Mouse (Mus musculus): ENCODE measurements around the gene Pdk1. TPM values are rescaled to one million over a fixed set of nuclear protein-coding genes. Genes with fewer than 3 reads are reported as not detected.
"Not testable (repeated sequence)": the region's sequence is repeated elsewhere in the genome, so short reads cannot be mapped to it uniquely, and the experiment has no call there.

The Pdk1 gene
- 10 to 100 TPM in 14 of 26 experiments, 1 to 10 TPM in 12; 1.3 to 44.0 (median 12.1) TPM for total RNA-seq (2018; cell fraction: chromatin; rRNA removed)
- 10 to 100 TPM in 13 of 26 experiments, 1 to 10 TPM in 13; 5.3 to 23.6 (median 11.2) TPM for total RNA-seq (2018; cell fraction: cytosol; rRNA removed)
- 10 to 100 TPM in 12 of 26 experiments, 1 to 10 TPM in 14; 2.8 to 36.2 (median 8.8) TPM for total RNA-seq (2018; cell fraction: nucleus; rRNA removed)
- polyA plus RNA-seq (2018) = 19.0 to 31.9 TPM (median 22.9 TPM) in 3 replicates

DNA sequence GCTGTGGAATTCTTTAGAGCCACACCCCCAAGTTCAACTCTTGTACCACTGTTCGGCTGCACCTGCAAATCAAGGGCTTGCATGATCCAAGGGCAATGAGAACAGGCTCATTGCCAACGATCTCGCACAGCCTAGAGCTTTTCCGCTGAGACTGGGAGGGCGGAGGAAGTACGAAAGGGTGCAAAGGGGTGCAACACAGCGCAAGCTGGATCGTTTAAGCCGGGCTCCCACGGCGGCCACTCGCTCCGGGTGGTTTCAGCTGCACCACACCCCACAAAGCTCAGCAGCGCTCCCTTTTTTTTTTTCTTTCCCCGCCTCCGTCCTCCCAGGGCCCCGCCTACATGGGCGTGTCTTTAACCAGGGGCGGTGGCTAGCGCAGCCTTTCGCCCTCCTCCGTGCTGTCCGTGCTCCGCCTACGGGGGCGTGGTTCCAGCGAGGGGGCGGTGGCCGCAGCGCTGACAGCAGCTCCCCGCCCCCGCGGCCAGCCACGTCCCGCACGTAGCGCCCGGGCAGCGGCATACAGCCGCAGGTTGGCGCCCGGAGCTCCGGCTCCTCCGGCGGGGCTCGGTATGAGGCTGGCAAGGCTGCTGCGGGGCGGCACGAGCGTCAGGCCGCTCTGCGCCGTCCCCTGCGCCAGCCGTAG, at the start of gene Pdk1:
Gene Pdk1 (plus strand): TSS at position 424 of the 643 bp plus-strand sequence.
- no peaks in the 10 kb centered on the region for H3K36me3 ChIP-seq (ENCODE audit: inconsistent target)
- H3K4me3 ChIP-seq (ENCODE audit: inconsistent target) = peak within 1 kb of the TSS; percentile 48
- peaks cover 32% of the 10 kb centered on the region for H3K79me2 ChIP-seq (ENCODE audit: inconsistent target)
- WGBS (ENCODE audit: missing documents) = under 1% methylated on average over 55 of the region's 55 CpGs
- H3K27ac ChIP-seq = peak within 1 kb of the TSS; percentile 75

DNA sequence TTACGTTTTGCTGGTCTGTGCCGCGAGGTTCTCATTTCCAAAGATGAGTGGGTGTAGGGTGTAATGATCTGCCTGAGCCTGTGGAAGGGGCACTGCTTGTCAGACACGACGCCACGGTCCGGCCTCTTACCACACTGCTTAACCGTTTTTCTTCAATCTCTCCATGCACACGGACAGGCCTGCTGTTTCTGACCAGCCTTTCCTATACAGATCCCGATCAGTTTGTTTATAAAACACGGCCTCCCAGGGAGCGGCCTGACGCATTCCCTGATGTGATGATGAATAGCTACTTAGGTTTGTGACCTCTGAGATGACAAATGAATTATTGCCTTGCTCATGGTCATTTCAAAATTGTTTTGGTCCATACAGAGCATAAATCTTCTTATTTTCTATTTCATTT, 48.9 kb upstream of the Pdk1 start:
- H3K36me3 ChIP-seq (ENCODE audit: inconsistent target) = peaks cover 81% of the 10 kb centered on the region
- WGBS (ENCODE audit: missing documents) = 97% methylated on average over 11 of the region's 13 CpGs
- no peak overlapping the region for H3K27ac ChIP-seq
- no peaks in the 10 kb centered on the region for H3K79me2 ChIP-seq (ENCODE audit: inconsistent target)
- H3K4me3 ChIP-seq (ENCODE audit: inconsistent target) = no peak overlapping the region

- no peaks in the 10 kb centered on the region for H3K79me2 ChIP-seq (ENCODE audit: inconsistent target)
- WGBS (ENCODE audit: missing documents) = 92% methylated on average over 13 of the region's 13 CpGs
Observed at GRCm38 (mm10) chr2:71827711-71828110, 45.3 kb upstream of the Pdk1 start.

DNA sequence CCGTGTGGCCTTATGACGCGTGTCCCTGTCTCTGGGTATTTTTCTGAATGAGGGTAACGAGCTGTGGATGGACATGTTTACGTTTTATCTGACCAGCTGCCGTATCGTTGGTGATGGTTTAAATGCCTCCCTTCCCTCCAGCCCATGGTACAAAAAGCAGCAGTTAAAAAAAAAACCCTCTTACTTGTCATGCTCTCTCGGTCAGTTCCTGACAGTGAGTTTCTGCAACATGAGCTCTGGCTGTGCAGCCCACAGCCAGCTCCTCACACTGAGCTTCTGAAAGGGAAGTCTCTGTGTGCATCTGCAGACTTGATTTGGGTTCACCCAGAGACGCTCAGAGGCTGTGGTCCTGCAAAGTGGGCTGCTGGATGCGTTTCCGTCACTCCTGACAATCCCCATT, 44.1 kb upstream of the Pdk1 start:
- Histone ChIP-seq H3K4me3 (ENCODE audit: inconsistent target) (no peak overlapping the region), H3K27ac (no peak overlapping the region), H3K36me3 (ENCODE audit: inconsistent target) (peaks cover 61% of the 10 kb centered on the region), H3K79me2 (ENCODE audit: inconsistent target) (no peaks in the 10 kb centered on the region)
- WGBS (ENCODE audit: missing documents) = 95% methylated on average over 11 of the region's 11 CpGs

More at GRCm38 (mm10) chr2:71827711-71828110, 45.3 kb upstream of the Pdk1 start:
- H3K27ac ChIP-seq = no peak overlapping the region
- no peak overlapping the region for H3K4me3 ChIP-seq (ENCODE audit: inconsistent target)
- peaks cover 66% of the 10 kb centered on the region for H3K36me3 ChIP-seq (ENCODE audit: inconsistent target)

- Histone ChIP-seq H3K79me2 (ENCODE audit: inconsistent target) (no peaks in the 10 kb centered on the region), H3K36me3 (ENCODE audit: inconsistent target) (peaks cover 34% of the 10 kb centered on the region), H3K27ac (no peak overlapping the region), H3K4me3 (ENCODE audit: inconsistent target) (no peak overlapping the region)
- 88% methylated on average over 5 of the region's 6 CpGs for WGBS (ENCODE audit: missing documents)
Observed at GRCm38 (mm10) chr2:71833626-71834025, 39.4 kb upstream of the Pdk1 start.

GRCm38 (mm10) chr2:71834371-71834770, 38.7 kb upstream of the Pdk1 start:
- H3K36me3 ChIP-seq (ENCODE audit: inconsistent target) = peaks cover 30% of the 10 kb centered on the region
- 88% methylated on average over 7 of the region's 7 CpGs for WGBS (ENCODE audit: missing documents)
- H3K27ac ChIP-seq = no peak overlapping the region
- H3K4me3 ChIP-seq (ENCODE audit: inconsistent target) = no peak overlapping the region
- H3K79me2 ChIP-seq (ENCODE audit: inconsistent target) = no peaks in the 10 kb centered on the region

GRCm38 (mm10) chr2:71835556-71835955, 37.5 kb upstream of the Pdk1 start:
- Histone ChIP-seq H3K79me2 (ENCODE audit: inconsistent target) (no peaks in the 10 kb centered on the region), H3K27ac (no peak overlapping the region), H3K36me3 (ENCODE audit: inconsistent target) (peaks cover 29% of the 10 kb centered on the region), H3K4me3 (ENCODE audit: inconsistent target) (no peak overlapping the region)
- 95% methylated on average over 8 of the region's 8 CpGs for WGBS (ENCODE audit: missing documents)

- Histone ChIP-seq H3K27ac (no peak overlapping the region), H3K4me3 (ENCODE audit: inconsistent target) (no peak overlapping the region), H3K36me3 (ENCODE audit: inconsistent target) (peaks cover 34% of the 10 kb centered on the region), H3K79me2 (ENCODE audit: inconsistent target) (no peaks in the 10 kb centered on the region)
- 94% methylated on average over 4 of the region's 4 CpGs for WGBS (ENCODE audit: missing documents)
Observed at GRCm38 (mm10) chr2:71836232-71836631, 36.8 kb upstream of the Pdk1 start.

DNA sequence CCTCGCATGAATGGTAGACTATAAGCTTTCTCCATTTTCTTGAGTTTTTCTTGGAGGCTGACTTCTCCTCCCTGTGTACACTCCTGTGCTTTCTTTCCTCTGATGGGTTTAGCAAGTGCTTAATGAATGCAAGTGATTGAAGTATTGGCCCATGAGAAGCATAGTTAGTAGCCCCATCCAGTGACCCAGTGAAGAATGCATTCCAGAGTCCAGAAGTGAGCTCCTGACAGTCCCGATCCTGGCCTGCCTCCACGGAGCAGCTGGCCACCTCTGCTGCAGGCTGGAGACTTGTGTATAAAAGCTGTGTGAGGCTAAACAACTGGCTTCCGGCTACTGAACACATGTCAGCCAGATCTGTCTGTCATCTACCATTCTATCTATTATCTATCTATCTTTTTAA, 35.8 kb upstream of the Pdk1 start:
- no peak overlapping the region for H3K27ac ChIP-seq
- H3K79me2 ChIP-seq (ENCODE audit: inconsistent target) = no peaks in the 10 kb centered on the region
- no peak overlapping the region for H3K4me3 ChIP-seq (ENCODE audit: inconsistent target)
- WGBS (ENCODE audit: missing documents) = 98% methylated on average over 4 of the region's 4 CpGs
- H3K36me3 ChIP-seq (ENCODE audit: inconsistent target) = peaks cover 34% of the 10 kb centered on the region

GRCm38 (mm10) chr2:71837791-71838190, 35.2 kb upstream of the Pdk1 start:
- peaks cover 34% of the 10 kb centered on the region for H3K36me3 ChIP-seq (ENCODE audit: inconsistent target)
- 37% methylated on average over 6 of the region's 6 CpGs for WGBS (ENCODE audit: missing documents)

DNA sequence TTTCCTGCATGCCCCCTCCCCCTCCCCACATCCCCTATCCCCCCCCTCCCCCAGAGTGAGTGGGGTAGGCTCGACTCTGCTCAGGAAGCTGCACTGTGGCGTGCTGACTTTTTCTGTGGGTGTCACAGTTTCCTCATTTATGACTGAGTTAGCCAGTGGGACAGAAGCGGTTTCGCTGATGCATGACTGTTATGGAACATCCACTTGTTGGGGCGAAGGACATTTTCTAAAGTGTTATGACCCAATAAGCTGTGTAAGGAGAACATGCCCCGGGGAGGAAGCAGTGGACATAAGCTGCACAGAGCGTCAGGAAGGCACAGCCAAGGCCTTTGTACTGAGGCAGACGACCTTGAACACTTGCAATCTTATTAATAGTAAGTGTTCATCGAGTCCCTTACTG, 29.7 kb upstream of the Pdk1 start:
- Histone ChIP-seq H3K4me3 (ENCODE audit: inconsistent target) (no peak overlapping the region), H3K36me3 (ENCODE audit: inconsistent target) (peaks cover 54% of the 10 kb centered on the region; the same call in 1 of the 2 replicates), H3K27ac (peak overlapping the region; percentile 84), H3K79me2 (ENCODE audit: inconsistent target) (no peaks in the 10 kb centered on the region)
- 4% methylated on average over 9 of the region's 9 CpGs for whole genome bisulfite sequencing (ENCODE audit: missing documents)

More at GRCm38 (mm10) chr2:71837791-71838190, 35.2 kb upstream of the Pdk1 start:
- no peaks in the 10 kb centered on the region for H3K79me2 ChIP-seq (ENCODE audit: inconsistent target)
- H3K4me3 ChIP-seq (ENCODE audit: inconsistent target) = no peak overlapping the region
- no peak overlapping the region for H3K27ac ChIP-seq

- Histone ChIP-seq H3K79me2 (ENCODE audit: inconsistent target) (no peaks in the 10 kb centered on the region), H3K4me3 (ENCODE audit: inconsistent target) (no peak overlapping the region), H3K36me3 (ENCODE audit: inconsistent target) (peaks cover 59% of the 10 kb centered on the region; the same call in 1 of the 2 replicates), H3K27ac (no peak overlapping the region)
- 92% methylated on average over 6 of the region's 6 CpGs for WGBS (ENCODE audit: missing documents)
Observed at GRCm38 (mm10) chr2:71844906-71845305, 28.1 kb upstream of the Pdk1 start.

DNA sequence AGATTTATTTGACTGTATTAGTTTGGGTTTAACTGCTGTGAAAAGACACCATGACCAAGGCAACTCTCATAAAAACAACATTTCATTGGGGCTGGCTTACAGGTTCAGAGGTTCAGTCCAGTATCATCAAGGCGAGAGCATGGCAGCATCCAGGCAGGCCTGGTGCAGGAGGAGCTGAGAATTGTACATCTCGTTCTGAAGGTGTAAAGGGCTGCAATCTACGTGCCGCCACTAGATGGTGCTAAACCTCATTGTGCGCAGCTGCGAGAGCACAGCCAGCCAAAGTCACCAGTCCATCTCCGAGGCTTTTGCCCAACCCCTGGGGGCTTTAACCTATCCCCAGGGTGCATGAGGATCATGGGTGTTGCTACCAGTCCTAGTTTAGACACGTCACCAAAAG, 20.9 kb upstream of the Pdk1 start:
- peaks cover 72% of the 10 kb centered on the region for H3K36me3 ChIP-seq (ENCODE audit: inconsistent target)
- H3K4me3 ChIP-seq (ENCODE audit: inconsistent target); H3K27ac ChIP-seq; H3K79me2 ChIP-seq (ENCODE audit: inconsistent target): not testable (repeated sequence)
- 50% methylated on average over 1 of the region's 8 CpGs for WGBS (ENCODE audit: missing documents)

GRCm38 (mm10) chr2:71855076-71855475, 17.9 kb upstream of the Pdk1 start:
- WGBS (ENCODE audit: missing documents) = 83% methylated on average over 5 of the region's 5 CpGs
- H3K36me3 ChIP-seq (ENCODE audit: inconsistent target) = peaks cover 49% of the 10 kb centered on the region
- no peak overlapping the region for H3K27ac ChIP-seq
- no peak overlapping the region for H3K4me3 ChIP-seq (ENCODE audit: inconsistent target)
- no peaks in the 10 kb centered on the region for H3K79me2 ChIP-seq (ENCODE audit: inconsistent target)

- no peak overlapping the region for H3K4me3 ChIP-seq (ENCODE audit: inconsistent target)
Observed at GRCm38 (mm10) chr2:71863531-71864173, 9.4 kb upstream of the Pdk1 start.

More at GRCm38 (mm10) chr2:71863531-71864173, 9.4 kb upstream of the Pdk1 start:
- Histone ChIP-seq H3K27ac (no peak overlapping the region), H3K79me2 (ENCODE audit: inconsistent target) (no peaks in the 10 kb centered on the region), H3K36me3 (ENCODE audit: inconsistent target) (no peaks in the 10 kb centered on the region)
- 53% methylated on average over 5 of the region's 5 CpGs for WGBS (ENCODE audit: missing documents)
